Mouse (Mus musculus) forebrain, embryonic 13.5 days (tissue): ENCODE measurements around the gene Sf1. TPM values are rescaled to one million over a fixed set of nuclear protein-coding genes. Genes with fewer than 3 reads are reported as not detected.

Source experiments
- ATAC-seq: fragments of 200-750 bp; cut with Nextera tagmentation; 2 replicates; pipeline ENCODE4 v1.8.0; 2017
- H3K27ac ChIP-seq: fragments of 300-500 bp; sonication (generic); 2 replicates; pipeline ENCODE4 v1.5.1; 2015; ENCODE audit warnings: inconsistent platforms, mild to moderate bottlenecking, moderate library complexity
- H3K27me3 ChIP-seq: fragments of 300-500 bp; sonication (generic); 2 replicates; pipeline ENCODE4 v1.6.1; 2015; ENCODE audit warnings: mild to moderate bottlenecking, inconsistent platforms
- H3K36me3 ChIP-seq: fragments of 300-500 bp; sonication (generic); 2 replicates; pipeline ENCODE4 v1.6.1; 2015; ENCODE audit warnings: mild to moderate bottlenecking, inconsistent platforms; ENCODE audit not compliant: poor library complexity, severe bottlenecking
- H3K4me1 ChIP-seq: fragments of 300-500 bp; sonication (generic); 2 replicates; pipeline ENCODE4 v1.6.1; 2015; ENCODE audit warnings: inconsistent platforms
- H3K4me2 ChIP-seq: fragments of 300-500 bp; sonication (generic); 2 replicates; pipeline ENCODE4 v1.6.1; 2015; ENCODE audit warnings: inconsistent platforms, mild to moderate bottlenecking, moderate library complexity
- H3K4me3 ChIP-seq: fragments of 300-500 bp; sonication (generic); 2 replicates; pipeline ENCODE4 v1.5.1; 2015; ENCODE audit warnings: mild to moderate bottlenecking, inconsistent platforms
- H3K9ac ChIP-seq: fragments of 300-500 bp; sonication (generic); 2 replicates; pipeline ENCODE4 v1.6.1; 2015; ENCODE audit warnings: mild to moderate bottlenecking, inconsistent platforms
- H3K9me3 ChIP-seq: fragments of 300-500 bp; sonication (generic); replicated peaks from 2 replicates; pipeline ENCODE4 v1.6.1; 2016; ENCODE audit warnings: inconsistent platforms
- WGBS: fragments of 180-500 bp; shearing (Covaris S2); methylation state at CpG from one replicate; pipeline ENCODE4 v1.1.7; 2015; 5-methylcytosine and 5-hydroxymethylcytosine counted together
- polyA plus RNA-seq: library from polyadenylated mRNA; unstranded; fragments of >200 nt; fragmentation: Nextera tagmentation; extraction: Ambion mirVana; gene quantifications from 2 replicates; pipeline ENCODE4 v1.2.1, GENCODE M21; 2015

Sf1 gene
- polyA plus RNA-seq, 1 experiment from 2014 or later: 134 TPM

DNA sequence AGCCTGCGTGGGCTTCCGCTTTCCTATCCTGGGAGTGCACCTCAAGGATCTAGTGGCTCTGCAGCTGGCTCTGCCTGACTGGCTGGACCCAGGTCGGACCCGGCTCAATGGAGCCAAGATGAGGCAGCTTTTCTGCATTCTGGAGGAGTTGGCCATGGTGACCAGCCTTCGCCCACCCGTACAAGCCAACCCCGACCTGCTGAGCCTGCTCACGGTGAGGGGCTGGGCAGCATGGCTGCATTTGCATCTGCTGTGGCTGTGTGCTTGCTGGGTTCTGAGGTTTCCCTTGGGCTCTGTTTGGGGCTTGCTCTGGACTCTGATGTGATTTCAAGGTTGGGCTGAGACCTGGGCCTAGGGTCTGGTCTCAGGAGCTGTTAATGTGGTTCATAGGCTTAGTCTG lies 43.6 kb downstream of the Sf1 start:
- no peak overlapping the region for H3K4me2 ChIP-seq
- no peak overlapping the region for H3K4me3 ChIP-seq
- no peak overlapping the region for H3K27ac ChIP-seq
- no peak overlapping the region for H3K9ac ChIP-seq
- peaks cover 3% of the 10 kb centered on the region for H3K4me1 ChIP-seq
- H3K27me3 ChIP-seq: peaks cover 5% of the 10 kb centered on the region
- WGBS: 89% methylated on average over 8 of the region's 8 CpGs
- H3K36me3 ChIP-seq: no peaks in the 10 kb centered on the region
- no peaks in the 10 kb centered on the region for H3K9me3 ChIP-seq
- ATAC-seq: no peak

GRCm38 (mm10) chr19:6407816-6408510 lies 44.5 kb downstream of the Sf1 start:
- H3K4me3 ChIP-seq: no peak overlapping the region
- ATAC-seq: no peak
- no peaks in the 10 kb centered on the region for H3K9me3 ChIP-seq
- H3K27me3 ChIP-seq: no peaks in the 10 kb centered on the region
- H3K4me1 ChIP-seq: peaks cover 3% of the 10 kb centered on the region
- no peak overlapping the region for H3K27ac ChIP-seq
- whole genome bisulfite sequencing: 52% methylated on average over 16 of the region's 16 CpGs
- H3K36me3 ChIP-seq: no peaks in the 10 kb centered on the region
- no peak overlapping the region for H3K4me2 ChIP-seq
- no peak overlapping the region for H3K9ac ChIP-seq

GRCm38 (mm10) chr19:6408749-6409148 lies 45.3 kb downstream of the Sf1 start:
- peaks cover 3% of the 10 kb centered on the region for H3K4me1 ChIP-seq
- WGBS: 79% methylated on average over 8 of the region's 8 CpGs
- no peaks in the 10 kb centered on the region for H3K27me3 ChIP-seq
- ATAC-seq: no peak
- no peak overlapping the region for H3K4me3 ChIP-seq
- no peak overlapping the region for H3K27ac ChIP-seq
- no peak overlapping the region for H3K4me2 ChIP-seq
- H3K36me3 ChIP-seq: no peaks in the 10 kb centered on the region
- no peak overlapping the region for H3K9ac ChIP-seq
- no peaks in the 10 kb centered on the region for H3K9me3 ChIP-seq

DNA sequence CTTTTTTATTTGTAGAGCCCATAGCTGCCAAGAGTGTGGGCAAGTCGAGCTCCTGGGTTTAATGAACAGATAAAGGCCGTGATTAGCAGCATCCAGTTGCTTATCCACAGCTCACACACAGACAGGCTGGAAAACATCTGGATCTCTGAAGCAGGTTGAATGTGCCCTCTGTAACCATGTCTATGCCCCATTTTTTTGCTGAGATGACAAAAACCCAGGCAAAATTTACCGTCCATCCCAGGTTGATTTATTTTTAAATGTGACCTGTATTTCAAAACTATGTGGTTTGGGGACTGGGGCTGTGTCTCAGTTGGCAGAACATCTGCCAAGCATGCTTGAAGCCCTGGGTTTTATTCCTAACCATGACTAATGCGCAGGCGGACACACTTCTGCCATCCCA lies 45.7 kb downstream of the Sf1 start:
- Histone ChIP-seq H3K36me3 (no peaks in the 10 kb centered on the region), H3K27me3 (no peaks in the 10 kb centered on the region), H3K27ac (no peak overlapping the region), H3K9me3 (no peaks in the 10 kb centered on the region), H3K4me2 (no peak overlapping the region), H3K4me3 (no peak overlapping the region), H3K9ac (no peak overlapping the region), H3K4me1 (peaks cover 3% of the 10 kb centered on the region)
- no peak for ATAC-seq
- 79% methylated on average over 5 of the region's 5 CpGs for WGBS

GRCm38 (mm10) chr19:6409936-6410335 lies 46.4 kb downstream of the Sf1 start:
- 79% methylated on average over 5 of the region's 5 CpGs for whole genome bisulfite sequencing
- no peak overlapping the region for H3K27ac ChIP-seq
- no peaks in the 10 kb centered on the region for H3K9me3 ChIP-seq
- no peak overlapping the region for H3K9ac ChIP-seq
- H3K4me3 ChIP-seq: no peak overlapping the region
- peaks cover 4% of the 10 kb centered on the region for H3K4me1 ChIP-seq
- ATAC-seq: no peak
- H3K27me3 ChIP-seq: no peaks in the 10 kb centered on the region
- no peaks in the 10 kb centered on the region for H3K36me3 ChIP-seq
- H3K4me2 ChIP-seq: no peak overlapping the region

- no peak for ATAC-seq
- Histone ChIP-seq H3K4me1 (peaks cover 33% of the 10 kb centered on the region), H3K4me3 (no peak overlapping the region), H3K9me3 (no peaks in the 10 kb centered on the region), H3K27me3 (no peaks in the 10 kb centered on the region), H3K4me2 (no peak overlapping the region), H3K9ac (no peak overlapping the region), H3K27ac (no peak overlapping the region), H3K36me3 (no peaks in the 10 kb centered on the region)
- whole genome bisulfite sequencing: 75% methylated on average over 14 of the region's 14 CpGs
Observed at GRCm38 (mm10) chr19:6412798-6413197, 49.3 kb downstream of the Sf1 start.

DNA sequence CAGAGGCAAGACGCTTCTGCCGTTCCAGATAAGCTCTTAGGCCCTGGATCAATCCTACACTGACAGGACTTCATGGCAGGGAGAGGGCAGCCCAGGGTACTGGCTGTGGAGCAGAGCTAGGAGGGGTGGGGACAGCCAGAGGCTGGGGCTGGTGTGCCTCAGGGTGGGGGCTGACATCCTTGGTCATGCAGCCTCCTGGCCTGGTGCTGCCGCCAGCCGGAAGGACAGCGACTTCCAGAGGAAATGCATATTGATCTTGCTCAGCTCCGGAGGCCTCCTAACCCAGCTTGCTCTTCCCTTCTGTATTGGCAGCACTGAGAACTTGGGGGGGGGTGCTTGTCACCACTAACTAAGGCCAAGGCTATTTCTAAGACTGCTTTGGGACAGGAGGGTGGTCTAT lies 52.0 kb downstream of the Sf1 start:
- H3K4me2 ChIP-seq: peak overlapping the region; percentile 44; the same call in 1 of the 2 replicates
- no peak overlapping the region for H3K4me3 ChIP-seq
- peaks cover 49% of the 10 kb centered on the region for H3K4me1 ChIP-seq
- no peaks in the 10 kb centered on the region for H3K36me3 ChIP-seq
- ATAC-seq: no peak
- H3K27me3 ChIP-seq: peaks cover 11% of the 10 kb centered on the region; the same call in 1 of the 2 replicates
- WGBS: 51% methylated on average over 6 of the region's 6 CpGs
- H3K9me3 ChIP-seq: no peaks in the 10 kb centered on the region
- peak overlapping the region; percentile 88 for H3K27ac ChIP-seq
- H3K9ac ChIP-seq: peak overlapping the region; percentile 53

GRCm38 (mm10) chr19:6416124-6416770 lies 52.8 kb downstream of the Sf1 start:
- H3K4me3 ChIP-seq: no peak overlapping the region

DNA sequence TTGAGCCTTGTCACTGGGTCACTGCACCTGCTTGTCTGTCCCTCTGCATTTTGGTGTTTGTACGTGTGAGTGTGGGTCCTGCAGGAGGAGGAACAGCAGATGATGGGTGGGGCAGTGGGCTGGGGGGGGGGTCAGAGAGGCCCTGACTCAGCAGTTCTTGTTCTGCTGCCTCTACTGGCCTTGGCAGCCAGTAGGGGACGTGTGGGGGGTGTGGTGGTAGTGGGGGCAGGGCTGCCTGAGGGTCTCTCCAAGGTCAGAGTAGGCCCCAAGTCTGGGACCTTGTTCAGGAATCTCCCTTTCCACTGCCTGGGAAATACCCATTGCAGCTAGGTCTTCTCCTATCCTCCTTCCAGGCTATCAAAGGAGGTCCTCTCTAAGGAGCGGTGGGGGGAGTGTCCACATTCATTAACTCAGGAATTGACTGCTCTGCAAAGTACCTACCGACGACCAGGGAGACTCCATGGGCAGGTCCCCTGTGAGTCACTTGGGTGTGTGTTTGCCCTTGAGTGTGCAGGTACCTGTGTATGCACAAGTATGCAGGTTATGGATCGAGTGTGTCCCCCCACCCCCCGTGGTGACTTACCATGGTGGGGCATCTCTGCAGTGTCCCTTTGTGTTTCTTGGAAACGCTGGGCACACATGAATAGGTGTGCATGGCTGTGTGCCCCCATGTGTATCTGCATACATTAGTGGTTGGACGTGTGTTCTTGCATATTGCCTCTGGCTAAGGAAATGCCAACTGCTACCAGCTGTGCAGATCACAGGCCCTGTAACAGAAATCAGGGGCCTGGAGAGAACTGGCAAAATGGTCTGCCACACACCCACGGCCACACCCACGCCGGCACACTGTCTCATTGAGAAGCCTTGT lies 53.6 kb downstream of the Sf1 start:
- no peak overlapping the region for H3K4me3 ChIP-seq
- peaks cover 62% of the 10 kb centered on the region for H3K4me1 ChIP-seq
- peak overlapping the region; percentile 65; the same call in 1 of the 2 replicates for H3K9ac ChIP-seq
- H3K4me2 ChIP-seq: peak overlapping the region; percentile 80
- peak overlapping the region; percentile 88 for H3K27ac ChIP-seq
- H3K9me3 ChIP-seq: no peaks in the 10 kb centered on the region
- no peaks in the 10 kb centered on the region for H3K36me3 ChIP-seq
- ATAC-seq: no peak
- peaks cover 17% of the 10 kb centered on the region for H3K27me3 ChIP-seq
- WGBS: 68% methylated on average over 12 of the region's 12 CpGs

More at GRCm38 (mm10) chr19:6416124-6416770, 52.8 kb downstream of the Sf1 start:
- ATAC-seq: peak; percentile 50
- Histone ChIP-seq H3K9me3 (no peaks in the 10 kb centered on the region), H3K4me2 (peak overlapping the region; percentile 44), H3K4me1 (peaks cover 53% of the 10 kb centered on the region), H3K27ac (peak overlapping the region; percentile 88), H3K27me3 (peaks cover 17% of the 10 kb centered on the region), H3K36me3 (no peaks in the 10 kb centered on the region), H3K9ac (peak overlapping the region; percentile 53)
- 4% methylated on average over 9 of the region's 9 CpGs for WGBS

DNA sequence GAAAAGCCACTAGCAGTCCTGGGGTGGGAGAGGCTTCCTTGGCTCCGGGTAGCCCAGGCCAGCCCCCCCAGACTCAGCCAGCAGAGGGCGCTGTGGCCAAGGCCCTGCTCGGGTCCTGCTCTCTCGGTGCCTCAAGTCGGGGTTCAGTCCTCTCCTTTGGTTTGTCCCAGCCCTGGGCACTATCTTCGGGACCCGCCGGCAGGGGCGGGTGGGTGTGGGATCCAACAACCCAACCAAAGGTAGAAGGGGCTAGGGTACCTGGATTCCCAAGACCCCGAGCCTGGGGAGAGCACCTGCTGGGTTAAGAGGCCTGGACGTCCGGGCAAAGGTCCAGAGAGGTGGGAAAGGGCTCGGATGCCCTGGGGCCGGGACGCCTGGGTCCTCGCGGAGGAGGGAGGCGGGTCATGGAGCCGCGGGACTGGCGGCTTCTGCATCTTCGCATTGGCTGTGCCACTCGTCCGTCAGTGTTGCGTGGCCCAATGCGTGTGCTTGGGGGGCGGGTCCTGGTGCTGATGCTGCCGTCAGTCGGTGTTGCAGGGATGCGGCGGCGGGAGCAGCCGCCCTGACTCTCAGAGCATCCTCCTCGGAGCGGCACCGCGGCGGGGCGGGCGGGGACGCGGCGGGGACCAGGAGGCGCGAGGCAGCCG lies 54.9 kb downstream of the Sf1 start, which contains the start of gene Nrxn2:
Gene Nrxn2, plus strand, starts transcription at position 499 of the 647 bp plus-strand sequence.
- peak; percentile 94 for ATAC-seq
- peak within 1 kb of the TSS; percentile 86 for H3K9ac ChIP-seq
- peaks cover 74% of the 10 kb centered on the region for H3K4me1 ChIP-seq
- peaks cover 17% of the 10 kb centered on the region for H3K27me3 ChIP-seq
- no peaks in the 10 kb centered on the region for H3K9me3 ChIP-seq
- no peaks in the 10 kb centered on the region for H3K36me3 ChIP-seq
- peak within 1 kb of the TSS; percentile 86 for H3K27ac ChIP-seq
- H3K4me3 ChIP-seq: peak within 1 kb of the TSS; percentile 67
- H3K4me2 ChIP-seq: peak within 1 kb of the TSS; percentile 80
- 0% methylated on average over 34 of the region's 46 CpGs for WGBS

GRCm38 (mm10) chr19:6418984-6419692 lies 55.6 kb downstream of the Sf1 start:
- H3K4me1 ChIP-seq: peaks cover 82% of the 10 kb centered on the region
- H3K36me3 ChIP-seq: no peaks in the 10 kb centered on the region
- H3K4me3 ChIP-seq: peak overlapping the region; percentile 67
- H3K27me3 ChIP-seq: peaks cover 23% of the 10 kb centered on the region
- H3K9me3 ChIP-seq: no peaks in the 10 kb centered on the region
- peak overlapping the region; percentile 80 for H3K4me2 ChIP-seq
- peak overlapping the region; percentile 86 for H3K9ac ChIP-seq
- peak overlapping the region; percentile 86 for H3K27ac ChIP-seq
- peak; percentile 3; the same call in 1 of the 2 replicates for ATAC-seq
- whole genome bisulfite sequencing: 6% methylated on average over 18 of the region's 23 CpGs
